Mouse (Mus musculus) olfactory bulb, adult 2 months (tissue): ENCODE data around the gene Rora.

Experiments
- CTCF ChIP-seq: fragments of 200-500 bp; IDR thresholded peaks from 2 replicates; pipeline ENCODE4 v1.5.1; 2012; ENCODE audit warnings: low read depth, mild to moderate bottlenecking, low read length, moderate library complexity; ENCODE audit not compliant: insufficient read depth
- POLR2A ChIP-seq: fragments of 200-500 bp; IDR thresholded peaks from 2 replicates; pipeline ENCODE4 v1.6.1; 2012; ENCODE audit warnings: mild to moderate bottlenecking, low read depth, low read length, moderate library complexity; ENCODE audit not compliant: insufficient read depth

- TF ChIP-seq CTCF (no peak), POLR2A (no peak)
Measured at GRCm38 (mm10) chr9:69332802-69333568, 679.4 kb downstream of the Rora start.
